Mouse (Mus musculus) right cerebral cortex, postnatal 10 days (tissue): ENCODE measurements at regions not wholly inside any gene's neighbourhood (a gene's known extent, or its start where the extent isn't known, plus 50 kb on each side); places are given as distances from the start of the nearest gene placed in this dataset.
A peak's percentile ranks its signal among the peaks of the same experiment; 100 is the strongest.

Source experiments
- DNase-seq, 2 experiments: peaks; one replicate each; pipeline ENCODE4 v3.0.0; 2021; ENCODE audit warnings: low spot score in 2 of 2

GRCm38 (mm10) chr2:170294657-170295056 lies 133.0 kb downstream of the Bcas1 start:
- DNase-seq = no peak

GRCm38 (mm10) chr2:170291841-170292655 lies 135.6 kb downstream of the Bcas1 start:
- DNase-seq = no peak

GRCm38 (mm10) chr2:170289378-170289960 lies 138.2 kb downstream of the Bcas1 start:
- DNase-seq = no peak

- no peak for DNase-seq
Observed at GRCm38 (mm10) chr2:170288787-170289186, 138.9 kb downstream of the Bcas1 start.

GRCm38 (mm10) chr2:170288196-170288595 lies 139.4 kb downstream of the Bcas1 start:
- no peak for DNase-seq

- DNase-seq = peak; percentile 76
Observed at GRCm38 (mm10) chr2:170287301-170287885, 139.5 kb upstream of the Zfp217 start.

- peak in 1 of 2 experiments; percentile 35 for DNase-seq
Observed at GRCm38 (mm10) chr2:170286773-170287172, 138.9 kb upstream of the Zfp217 start.

- no peak for DNase-seq
Observed at GRCm38 (mm10) chr2:170282463-170282862, 134.6 kb upstream of the Zfp217 start.

- DNase-seq = no peak
Observed at GRCm38 (mm10) chr2:170281311-170282008, 133.6 kb upstream of the Zfp217 start.

- DNase-seq = peak; percentile 47 to 48
Observed at GRCm38 (mm10) chr2:170280733-170281132, 132.8 kb upstream of the Zfp217 start.

GRCm38 (mm10) chr2:170277896-170278295 lies 130.0 kb upstream of the Zfp217 start:
- DNase-seq = no peak

GRCm38 (mm10) chr2:170277182-170277767 lies 129.4 kb upstream of the Zfp217 start:
- DNase-seq = no peak

- DNase-seq = no peak
Observed at GRCm38 (mm10) chr2:170275687-170276086, 127.8 kb upstream of the Zfp217 start.

- DNase-seq = no peak
Observed at GRCm38 (mm10) chr2:170269926-170270577, 122.1 kb upstream of the Zfp217 start.

- no peak for DNase-seq
Observed at GRCm38 (mm10) chr2:170268080-170268479, 120.2 kb upstream of the Zfp217 start.

GRCm38 (mm10) chr2:170267152-170267551 lies 119.2 kb upstream of the Zfp217 start:
- DNase-seq = no peak

GRCm38 (mm10) chr2:170266407-170267101 lies 118.7 kb upstream of the Zfp217 start:
- DNase-seq = no peak

GRCm38 (mm10) chr2:170263594-170263993 lies 115.7 kb upstream of the Zfp217 start:
- no peak for DNase-seq

GRCm38 (mm10) chr2:170261191-170261590 lies 113.3 kb upstream of the Zfp217 start:
- DNase-seq = no peak

GRCm38 (mm10) chr2:170259662-170260457 lies 112.0 kb upstream of the Zfp217 start:
- DNase-seq = no peak
